Mouse (Mus musculus): ENCODE results near the gene Gls2. TPM values are rescaled to one million over a fixed set of nuclear protein-coding genes. Genes with fewer than 3 reads are reported as not detected.

Gene Gls2
- total RNA-seq, 2 experiments from 2014 or later = 0.64 to 0.67 TPM

GRCm38 (mm10) chr10:128230582-128230981 lies 36.3 kb downstream of the Gls2 start:
- no peak for DNase-seq
- intact Hi-C loops (cut with DNase I) = no loop called here

DNA sequence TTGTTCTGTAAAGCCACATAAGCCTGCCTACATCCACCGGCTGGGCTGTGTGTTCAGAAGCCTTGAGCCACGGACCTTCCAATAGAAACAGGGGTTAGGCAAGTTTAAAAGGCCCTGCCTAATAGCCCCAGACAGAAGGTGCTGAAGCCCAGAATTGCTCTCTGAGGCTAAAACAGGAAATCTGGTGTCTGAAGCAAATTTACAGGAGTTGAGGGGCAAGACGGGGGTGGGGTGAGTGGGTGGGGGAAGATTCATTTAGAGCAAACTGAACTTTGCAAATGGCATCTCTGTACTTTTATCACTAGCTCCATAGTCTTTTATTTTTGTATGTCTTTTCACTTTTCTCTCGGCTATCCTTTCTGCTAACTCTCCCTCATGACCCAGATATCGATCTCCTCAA lies 36.9 kb downstream of the Gls2 start:
- intact Hi-C loops (cut with DNase I) = no loop called here

DNA sequence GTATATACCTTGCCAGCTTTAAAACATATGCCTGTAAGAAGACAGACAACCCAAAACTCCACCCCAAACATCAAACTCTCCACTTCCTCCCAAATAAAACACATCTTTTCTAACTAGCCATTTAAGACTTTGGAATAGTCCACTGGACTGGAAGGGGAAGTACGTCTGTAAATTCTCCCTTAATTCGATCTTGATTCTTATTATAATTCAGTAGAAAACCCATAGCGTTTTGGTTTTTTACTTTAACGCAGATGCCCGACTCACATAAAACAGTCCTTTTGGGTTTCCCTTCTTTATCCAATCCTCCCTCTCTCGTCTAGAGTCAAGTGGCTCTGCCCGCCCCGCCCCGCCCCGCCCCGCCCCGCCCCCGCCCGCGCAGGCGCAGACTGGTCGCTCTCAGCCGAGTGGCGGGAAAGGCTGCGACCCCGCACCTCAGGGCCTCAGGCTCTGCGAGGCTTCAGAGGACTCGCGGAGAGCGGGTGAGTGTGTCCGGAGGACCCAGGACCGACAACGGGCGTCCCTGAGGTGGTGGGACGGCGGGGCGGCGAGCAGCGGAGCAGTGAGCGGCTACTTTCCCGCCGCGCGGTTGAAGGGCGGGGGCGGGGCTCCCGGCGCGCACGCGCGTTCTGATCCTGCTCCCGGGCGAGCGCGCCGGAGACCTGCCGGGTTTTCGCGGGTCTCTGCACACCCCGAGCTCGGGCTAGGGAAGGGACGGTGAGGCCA lies 37.6 kb downstream of the Gls2 start, which contains the start of gene Timeless:
Gene Timeless, plus strand, starts transcription at position 369 of the 723 bp plus-strand sequence.
- intact Hi-C loops (cut with DNase I) = loop anchor here (1.0 kb wide), 1 partner anchor 19 kb away; no protein-coding TSS in a partner anchor
- DNase-seq = peak; percentile 92 to 95

More for the DNA sequence above, 36.9 kb downstream of the Gls2 start:
- DNase-seq = no peak

- DNase-seq = peak; percentile 73 to 76
- intact Hi-C loops (cut with DNase I) = loop anchor here (1.0 kb wide), 1 partner anchor 19 kb away; no protein-coding TSS in a partner anchor
These were observed 38.2 kb downstream of the Gls2 start for GRCm38 (mm10) chr10:128232420-128232985.

DNA sequence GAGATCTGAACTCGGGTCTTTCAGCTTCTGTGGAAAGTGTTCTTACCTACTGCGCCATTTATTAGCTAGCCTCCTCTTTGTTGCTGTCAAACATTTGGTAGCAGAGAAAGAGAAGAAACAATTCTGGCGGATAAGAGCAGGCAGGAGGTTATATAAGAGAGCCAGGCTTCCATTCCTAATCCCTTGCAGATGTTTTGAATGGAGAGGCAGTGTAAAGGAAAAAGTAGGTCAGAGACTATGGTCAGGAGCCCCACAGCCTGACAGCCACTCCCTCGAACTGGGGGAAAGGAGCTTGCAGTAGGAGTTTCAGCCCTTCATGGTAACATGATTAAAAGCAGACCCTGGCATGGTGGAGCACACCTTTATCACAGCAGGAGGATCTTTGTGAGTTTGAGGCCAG lies 42.1 kb downstream of the Gls2 start:
- intact Hi-C loops (cut with DNase I) = no loop called here
- DNase-seq = no peak

- intact Hi-C loops (cut with DNase I) = no loop called here
- peak; percentile 53 to 60 for DNase-seq
These were observed 43.7 kb downstream of the Gls2 start for GRCm38 (mm10) chr10:128237807-128238480.

DNA sequence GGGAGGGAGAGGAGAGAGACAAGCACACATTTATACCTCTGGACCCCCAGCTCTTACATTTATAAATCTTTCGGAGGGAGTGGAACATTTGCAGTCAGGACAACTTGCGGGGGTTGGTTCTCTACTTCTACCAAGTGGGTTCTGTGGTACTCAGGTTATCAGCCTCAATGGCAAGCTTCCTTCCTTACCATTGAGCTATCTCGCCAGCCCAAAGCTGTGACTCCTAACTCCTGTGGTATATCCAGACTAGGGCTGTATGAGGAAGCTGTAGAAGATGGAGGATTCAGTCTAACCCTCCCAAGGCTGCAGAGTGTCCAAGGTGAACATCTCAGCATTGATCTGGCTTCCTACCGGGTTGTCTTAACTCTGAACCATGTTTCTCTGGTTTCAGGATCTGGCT lies 44.9 kb downstream of the Gls2 start:
- intact Hi-C loops (cut with DNase I) = no loop called here
- DNase-seq = no peak

GRCm38 (mm10) chr10:128240131-128240530 lies 45.9 kb downstream of the Gls2 start:
- intact Hi-C loops (cut with DNase I) = no loop called here
- no peak for DNase-seq

DNA sequence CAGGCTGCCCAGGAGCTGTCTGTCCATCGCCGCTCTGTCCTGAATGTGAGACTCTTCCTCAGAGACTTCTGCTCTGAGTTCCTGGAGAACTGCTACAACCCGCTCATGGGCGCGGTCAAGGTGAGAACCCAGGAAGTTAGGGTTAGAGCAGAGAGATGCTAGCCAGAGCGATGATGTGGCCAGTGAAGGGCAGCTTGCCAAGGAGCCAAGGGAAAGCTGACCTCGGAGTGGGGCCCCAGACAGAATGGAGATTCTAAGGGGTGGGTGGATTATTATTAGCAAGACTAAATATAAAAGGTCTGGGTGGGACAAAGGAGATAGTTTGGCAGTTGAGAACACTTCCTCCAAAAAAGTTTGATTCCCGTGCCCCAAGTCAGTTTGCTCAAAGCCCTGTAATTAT lies 49.0 kb downstream of the Gls2 start:
- intact Hi-C loops (cut with DNase I) = no loop called here
- DNase-seq = peak; percentile 17 to 37

DNA sequence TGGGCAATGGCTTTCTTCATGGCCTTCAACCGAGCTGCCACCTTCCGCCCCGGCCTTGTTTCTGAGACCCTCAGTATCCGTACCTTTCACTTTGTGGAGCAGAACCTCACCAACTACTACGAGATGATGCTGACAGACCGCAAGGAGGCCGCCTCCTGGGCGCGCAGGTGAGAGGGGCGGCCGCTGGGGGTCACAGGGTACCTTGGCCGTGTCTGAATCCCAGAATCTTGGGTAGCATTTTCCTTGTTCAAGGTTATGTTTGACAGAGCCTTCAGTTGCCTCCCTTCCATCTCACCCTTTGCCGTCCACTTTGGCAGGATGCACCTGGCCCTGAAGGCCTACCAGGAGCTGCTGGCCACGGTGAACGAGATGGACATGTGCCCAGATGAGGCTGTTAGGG lies 49.9 kb downstream of the Gls2 start:
- DNase-seq = no peak
- intact Hi-C loops (cut with DNase I) = no loop called here

GRCm38 (mm10) chr10:128247020-128247732 lies 52.9 kb downstream of the Gls2 start:
- intact Hi-C loops (cut with DNase I) = no loop called here
- peak; percentile 68 to 76 for DNase-seq

DNA sequence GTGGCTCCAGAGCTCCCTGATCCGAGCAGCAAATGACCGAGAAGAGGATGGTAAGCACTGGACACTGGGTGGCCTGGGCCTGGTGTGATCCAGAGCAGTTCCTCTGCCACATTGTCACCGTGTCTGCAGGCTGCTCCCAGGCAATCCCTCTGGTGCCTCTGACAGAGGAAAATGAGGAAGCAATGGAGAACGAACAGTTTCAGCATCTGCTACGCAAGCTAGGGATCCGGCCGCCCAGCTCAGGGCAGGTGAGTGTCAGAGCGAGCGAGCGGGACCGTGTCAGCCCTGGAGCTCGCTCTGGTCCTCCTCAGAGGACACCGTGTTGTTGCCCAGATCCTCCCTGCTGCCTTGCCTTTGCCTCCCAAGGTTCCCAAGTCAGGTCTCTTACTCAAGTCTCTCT lies 56.3 kb downstream of the Gls2 start:
- no peak for DNase-seq
- intact Hi-C loops (cut with DNase I) = no loop called here

DNA sequence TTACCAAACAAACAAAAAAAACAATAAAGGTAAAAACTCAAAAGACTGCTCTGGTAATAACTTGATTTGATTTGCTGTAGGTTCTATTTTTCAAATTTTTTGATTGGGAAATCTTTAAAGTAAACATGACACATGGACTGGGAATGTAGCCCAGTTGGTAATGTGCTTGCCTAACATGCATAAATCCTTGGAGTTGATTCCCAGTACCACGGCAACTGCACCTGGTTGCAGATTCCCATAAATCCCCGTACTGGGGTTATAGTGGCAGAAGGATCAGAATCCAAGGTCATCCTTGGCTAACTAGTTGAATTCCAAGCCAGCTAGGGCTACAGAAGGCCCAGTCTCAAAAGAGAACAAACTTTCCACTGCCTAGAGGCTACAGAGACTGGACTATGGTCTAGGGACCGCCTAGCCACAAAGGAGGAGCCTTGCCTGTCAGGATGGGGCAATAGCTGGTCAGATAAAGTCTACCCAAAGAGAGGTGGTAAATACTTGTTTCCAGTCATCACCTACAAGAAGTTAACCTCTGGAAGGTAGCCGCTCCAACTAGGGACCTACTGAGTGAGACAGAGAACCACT lies 59.5 kb downstream of the Gls2 start, which contains the start of gene Apon:
Gene Apon, plus strand, starts transcription at position 420 of the 579 bp plus-strand sequence.
- DNase-seq = no peak
- intact Hi-C loops (cut with DNase I) = no loop called here

DNA sequence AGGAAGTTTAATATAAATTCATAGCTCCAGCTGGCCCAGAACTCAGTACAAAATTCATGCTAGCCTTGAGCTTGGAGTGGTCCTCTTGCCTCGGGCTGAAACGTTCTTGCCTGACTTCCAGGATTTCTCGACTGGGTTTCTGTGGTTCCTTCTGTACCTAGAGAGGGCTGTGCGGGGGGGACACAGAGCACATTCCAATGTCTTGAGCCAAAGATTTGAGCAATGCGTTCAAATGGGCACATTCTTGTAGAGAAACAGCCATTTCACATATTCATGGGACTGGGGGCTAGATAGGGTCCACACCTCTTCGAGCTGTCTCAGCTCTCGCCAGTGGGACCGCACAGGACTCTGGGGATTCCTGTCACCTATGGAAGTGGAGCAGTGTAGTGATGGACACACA lies 61.7 kb downstream of the Gls2 start:
- no peak for DNase-seq
- intact Hi-C loops (cut with DNase I) = no loop called here

DNA sequence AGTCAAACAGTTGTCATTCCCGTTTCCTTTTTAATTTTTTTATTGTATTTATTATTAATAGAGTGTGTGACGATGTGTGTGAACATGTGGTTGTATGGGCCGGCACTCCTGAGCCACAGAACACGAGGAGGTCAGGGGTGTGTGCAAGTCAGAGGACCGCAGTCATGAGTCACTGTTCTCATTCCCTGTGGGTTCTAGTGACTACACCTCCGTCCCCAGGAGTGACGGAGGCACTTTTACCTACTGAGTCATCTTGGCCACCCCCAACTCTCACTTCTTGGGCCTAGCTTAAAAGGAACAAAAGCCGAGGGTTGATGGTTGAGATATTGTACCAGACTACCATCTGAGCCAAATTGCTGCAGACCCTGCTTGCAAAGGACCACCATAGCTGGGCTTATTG lies 62.1 kb downstream of the Gls2 start:
- intact Hi-C loops (cut with DNase I) = no loop called here
- DNase-seq = no peak

- DNase-seq = no peak
- intact Hi-C loops (cut with DNase I) = no loop called here
These were observed 64.7 kb downstream of the Gls2 start for GRCm38 (mm10) chr10:128258953-128259352.

Other genes with a start within 250 kb of the Gls2 start
- not detected for gene Hsd17b6, start 186.8 kb upstream of the Gls2 start, total RNA-seq (2021)
- 1 to 10 TPM; 8.2 to 9.6 TPM for gene Prim1, start 179.3 kb upstream of the Gls2 start, total RNA-seq (2021)
- 100 to 1,000 TPM; 639 to 645 TPM for gene Naca, start 158.9 kb upstream of the Gls2 start, total RNA-seq (2021)
- gene Ptges3, start 135.5 kb upstream of the Gls2 start, total RNA-seq (2021) = 10 to 100 TPM; 91.9 to 99.8 TPM
- 1,000 to 10,000 TPM; 7,591 to 7,651 TPM for gene Atp5b, start 111.2 kb upstream of the Gls2 start, total RNA-seq (2021)
- 10 to 100 TPM; 26.1 to 27.8 TPM for gene Baz2a, start 102.9 kb upstream of the Gls2 start, total RNA-seq (2021)
- gene Rbms2, start 14.2 kb upstream of the Gls2 start, total RNA-seq (2021) = 10 to 100 TPM; 82.8 to 91.0 TPM
- 10 to 100 TPM; 42.1 to 44.6 TPM for gene Spryd4, start 17.4 kb downstream of the Gls2 start, total RNA-seq (2021)
- gene Mip, start 31.4 kb downstream of the Gls2 start, total RNA-seq (2021) = not detected
- 10 to 100 TPM; 11.5 to 17.3 TPM for gene Timeless, start 37.6 kb downstream of the Gls2 start, total RNA-seq (2021)
- gene Apon, start 59.6 kb downstream of the Gls2 start, total RNA-seq (2021) = under 1 TPM in 1 of 2 experiments, not detected in 1; 0.20 TPM
- not detected for gene Apof, start 74.2 kb downstream of the Gls2 start, total RNA-seq (2021)
- gene Stat2, start 76.1 kb downstream of the Gls2 start, total RNA-seq (2021) = 10 to 100 TPM; 10.0 to 11.5 TPM
- gene Il23a, start 104.3 kb downstream of the Gls2 start, total RNA-seq (2021) = under 1 TPM; 0.50 to 0.87 TPM
- 10 to 100 TPM; 16.5 to 17.5 TPM for gene Pan2, start 108.9 kb downstream of the Gls2 start, total RNA-seq (2021)
- gene Cnpy2, start 128.0 kb downstream of the Gls2 start, total RNA-seq (2021) = 10 to 100 TPM; 78.3 to 95.1 TPM
- gene Cs, start 143.3 kb downstream of the Gls2 start, total RNA-seq (2021) = 1,000 to 10,000 TPM; 1,017 to 1,070 TPM
- 100 to 1,000 TPM; 156 to 159 TPM for gene Coq10a, start 174.5 kb downstream of the Gls2 start, total RNA-seq (2021)
- gene Ankrd52, start 182.7 kb downstream of the Gls2 start, total RNA-seq (2021) = 10 to 100 TPM; 43.1 to 43.7 TPM
- gene Slc39a5, start 206.8 kb downstream of the Gls2 start, total RNA-seq (2021) = not detected
- 10 to 100 TPM; 42.5 to 44.7 TPM for gene Nabp2, start 217.0 kb downstream of the Gls2 start, total RNA-seq (2021)
- gene Rnf41, start 217.2 kb downstream of the Gls2 start, total RNA-seq (2021) = 10 to 100 TPM; 24.0 to 24.8 TPM